Mouse (Mus musculus) E14TG2a.4 (cell line): ENCODE measurements at regions not wholly inside any gene's neighbourhood (a gene's known extent, or its start where the extent isn't known, plus 50 kb on each side); places are given as distances from the start of the nearest gene placed in this dataset.

Experiments used
- CTCF ChIP-seq: conservative IDR thresholded peaks from 2 replicates; pipeline ENCODE4 v1.5.1; 2014; ENCODE audit warnings: low read length
- NANOG ChIP-seq: IDR thresholded peaks from 2 replicates; pipeline ENCODE4 v1.6.1; 2014; ENCODE audit warnings: borderline replicate concordance, low read length, mixed read lengths
- POU5F1 ChIP-seq: IDR thresholded peaks from 2 replicates; pipeline ENCODE4 v1.6.1; 2014; ENCODE audit warnings: low read length, borderline replicate concordance

DNA sequence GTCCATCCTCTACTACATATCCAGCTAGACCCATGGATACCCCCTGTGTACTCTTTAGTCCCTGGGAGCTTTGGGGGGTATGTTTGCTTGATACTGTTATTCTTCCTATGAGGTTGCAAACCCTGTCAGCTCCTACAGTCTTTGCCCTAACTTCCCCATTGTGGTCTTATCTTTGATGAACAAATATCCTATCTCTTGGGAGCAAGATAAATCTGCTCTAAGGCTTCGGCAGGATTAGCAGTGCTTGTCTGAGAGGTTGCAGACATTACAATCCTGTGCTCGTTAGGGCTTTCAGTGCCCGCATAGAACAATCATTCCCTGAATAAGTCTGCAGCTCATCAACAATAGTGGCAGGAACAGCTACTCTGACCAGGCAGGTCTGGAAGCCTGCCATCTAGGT, 1002.7 kb upstream of the Zeb2 start:
- TF ChIP-seq CTCF (no peak), NANOG (no peak), POU5F1 (no peak)
